Mouse (Mus musculus): ENCODE results near the gene Ranbp2.
"Not testable (repeated sequence)": the region's sequence is repeated elsewhere in the genome, so short reads cannot be mapped to it uniquely, and the experiment has no call there.

Ranbp2 gene

GRCm38 (mm10) chr10:58497320-58498284, 50.9 kb downstream of the Ranbp2 start, which contains the start of gene Ccdc138:
TSS of gene Ccdc138 (plus strand) at chr10:58497948.
- DNase-seq, result peak; percentile 88

- no peak for DNase-seq
These were observed 51.8 kb downstream of the Ranbp2 start for GRCm38 (mm10) chr10:58498516-58498915.

- no peak for DNase-seq
These were observed 82.6 kb downstream of the Ranbp2 start for GRCm38 (mm10) chr10:58529358-58529757.

GRCm38 (mm10) chr10:58530896-58531790, 84.4 kb downstream of the Ranbp2 start:
- no peak for DNase-seq

GRCm38 (mm10) chr10:58532177-58532576, 85.5 kb downstream of the Ranbp2 start:
- DNase-seq, result no peak

GRCm38 (mm10) chr10:58536276-58536675, 89.6 kb downstream of the Ranbp2 start:
- not testable (repeated sequence) for DNase-seq

GRCm38 (mm10) chr10:58540613-58541012, 93.9 kb downstream of the Ranbp2 start:
- DNase-seq, result peak; percentile 10
